Mouse (Mus musculus) heart, embryonic 13.5 days (tissue): ENCODE measurements around the gene Nubp2. TPM values are rescaled to one million over a fixed set of nuclear protein-coding genes. Genes with fewer than 3 reads are reported as not detected.

Experiments
- ATAC-seq: fragments of 200-750 bp; cut with Nextera tagmentation; 2 replicates; pipeline ENCODE4 v1.8.0; 2017; ENCODE audit warnings: moderate TSS enrichment; ENCODE audit not compliant: insufficient number of reproducible peaks, low FRiP score, low TSS enrichment; ENCODE audit errors: extremely low read depth
- H3K27ac ChIP-seq: fragments of 300-500 bp; sonication (generic); replicated peaks from 2 replicates; pipeline ENCODE4 v1.5.1; 2015; ENCODE audit warnings: moderate library complexity, mild to moderate bottlenecking, inconsistent platforms
- H3K27me3 ChIP-seq: fragments of 300-500 bp; sonication (generic); replicated peaks from 2 replicates; pipeline ENCODE4 v1.6.1; 2015; ENCODE audit warnings: mild to moderate bottlenecking, inconsistent platforms
- H3K36me3 ChIP-seq: fragments of 300-500 bp; sonication (generic); 2 replicates; pipeline ENCODE4 v1.6.1; 2015; ENCODE audit warnings: mild to moderate bottlenecking, inconsistent platforms
- H3K4me1 ChIP-seq: fragments of 300-500 bp; sonication (generic); 2 replicates; pipeline ENCODE4 v1.6.1; 2015; ENCODE audit warnings: inconsistent platforms
- H3K4me2 ChIP-seq: fragments of 300-500 bp; sonication (generic); 2 replicates; pipeline ENCODE4 v1.6.1; 2015; ENCODE audit warnings: inconsistent platforms, mild to moderate bottlenecking, moderate library complexity
- H3K4me3 ChIP-seq: fragments of 300-500 bp; sonication (generic); 2 replicates; pipeline ENCODE4 v1.5.1; 2015; ENCODE audit warnings: moderate library complexity, mild to moderate bottlenecking, inconsistent platforms
- H3K9ac ChIP-seq: fragments of 300-500 bp; sonication (generic); 2 replicates; pipeline ENCODE4 v1.6.1; 2015; ENCODE audit warnings: inconsistent platforms, mild to moderate bottlenecking, moderate library complexity
- H3K9me3 ChIP-seq: fragments of 300-500 bp; sonication (generic); 2 replicates; pipeline ENCODE4 v1.6.1; 2016; ENCODE audit warnings: inconsistent platforms
- WGBS: fragments of 180-500 bp; shearing (Covaris S2); methylation state at CpG from one replicate; pipeline ENCODE4 v1.1.7; 2015; ENCODE audit warnings: mixed read lengths; 5-methylcytosine and 5-hydroxymethylcytosine counted together
- polyA plus RNA-seq: library from polyadenylated mRNA; unstranded; fragments of >200 nt; fragmentation: Nextera tagmentation; extraction: Ambion mirVana; gene quantifications from 2 replicates; pipeline ENCODE4 v1.2.1, GENCODE M21; 2015

Gene Nubp2
- polyA plus RNA-seq, 1 experiment from 2014 or later = 36.1 TPM

DNA sequence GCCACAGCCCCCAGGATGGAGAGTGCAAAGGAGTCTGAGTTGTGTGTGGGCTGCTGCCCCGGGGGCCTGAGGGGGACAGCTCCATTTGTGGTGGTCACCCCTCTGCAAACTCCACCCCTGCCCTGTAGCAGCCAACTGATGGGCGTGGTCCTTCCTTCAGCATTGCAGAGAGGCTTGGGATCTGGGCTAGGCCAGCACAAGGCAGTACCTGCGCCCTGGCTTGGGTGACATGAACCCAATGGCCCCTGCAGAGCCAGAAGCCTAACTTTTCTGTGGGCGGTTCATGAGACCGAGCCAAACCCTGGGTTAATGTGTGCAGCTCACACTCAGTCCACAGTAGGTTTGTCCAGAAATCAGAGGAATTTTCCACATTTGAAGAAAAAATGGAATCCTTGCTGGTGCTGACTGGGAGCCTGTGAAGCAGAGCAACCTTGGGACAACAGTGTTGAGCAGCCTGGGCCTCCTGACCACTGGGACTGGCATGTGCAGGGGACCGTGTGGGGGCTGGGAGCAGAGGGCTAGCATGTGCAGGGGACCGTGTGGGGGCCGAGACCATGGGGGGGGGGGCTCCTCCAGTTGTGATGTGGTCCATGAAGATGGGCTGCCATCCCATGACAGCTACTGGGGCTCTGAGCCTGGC is 28.2 kb downstream of the Nubp2 start:
- WGBS = 80% methylated on average over 8 of the region's 8 CpGs
- no peaks in the 10 kb centered on the region for H3K27me3 ChIP-seq

DNA sequence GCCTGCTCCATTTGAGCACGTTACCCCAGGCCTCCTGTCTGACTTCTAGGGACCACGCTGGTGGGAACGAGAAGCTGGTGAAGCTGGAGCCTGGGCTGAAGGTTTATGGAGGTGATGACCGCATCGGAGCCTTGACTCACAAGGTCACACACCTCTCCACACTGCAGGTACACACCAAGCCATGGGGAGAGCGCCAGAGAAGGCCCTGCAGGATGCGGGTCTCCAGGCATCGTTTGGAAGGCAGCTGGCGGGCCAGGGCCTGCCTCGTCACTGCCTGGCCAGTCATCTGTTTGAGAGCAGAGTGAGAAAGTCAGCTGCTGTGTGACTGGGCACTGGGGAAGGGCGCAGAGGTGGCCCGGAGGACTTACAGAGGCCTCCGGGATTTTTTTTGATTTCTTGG is 29.6 kb downstream of the Nubp2 start:
- 88% methylated on average over 13 of the region's 13 CpGs for WGBS
- Histone ChIP-seq H3K9me3 (no peaks in the 10 kb centered on the region), H3K4me2 (no peak overlapping the region), H3K4me1 (peaks cover 2% of the 10 kb centered on the region; the same call in 1 of the 2 replicates), H3K27ac (no peak overlapping the region), H3K27me3 (peaks cover 3% of the 10 kb centered on the region), H3K9ac (no peak overlapping the region), H3K36me3 (peaks cover 48% of the 10 kb centered on the region), H3K4me3 (no peak overlapping the region)
- ATAC-seq = no peak

More for the DNA sequence above, 28.2 kb downstream of the Nubp2 start:
- no peak overlapping the region for H3K9ac ChIP-seq
- H3K4me1 ChIP-seq = no peaks in the 10 kb centered on the region
- H3K9me3 ChIP-seq = no peaks in the 10 kb centered on the region
- no peak overlapping the region for H3K4me3 ChIP-seq
- no peak overlapping the region for H3K27ac ChIP-seq
- H3K4me2 ChIP-seq = no peak overlapping the region
- H3K36me3 ChIP-seq = peaks cover 59% of the 10 kb centered on the region
- ATAC-seq = no peak

DNA sequence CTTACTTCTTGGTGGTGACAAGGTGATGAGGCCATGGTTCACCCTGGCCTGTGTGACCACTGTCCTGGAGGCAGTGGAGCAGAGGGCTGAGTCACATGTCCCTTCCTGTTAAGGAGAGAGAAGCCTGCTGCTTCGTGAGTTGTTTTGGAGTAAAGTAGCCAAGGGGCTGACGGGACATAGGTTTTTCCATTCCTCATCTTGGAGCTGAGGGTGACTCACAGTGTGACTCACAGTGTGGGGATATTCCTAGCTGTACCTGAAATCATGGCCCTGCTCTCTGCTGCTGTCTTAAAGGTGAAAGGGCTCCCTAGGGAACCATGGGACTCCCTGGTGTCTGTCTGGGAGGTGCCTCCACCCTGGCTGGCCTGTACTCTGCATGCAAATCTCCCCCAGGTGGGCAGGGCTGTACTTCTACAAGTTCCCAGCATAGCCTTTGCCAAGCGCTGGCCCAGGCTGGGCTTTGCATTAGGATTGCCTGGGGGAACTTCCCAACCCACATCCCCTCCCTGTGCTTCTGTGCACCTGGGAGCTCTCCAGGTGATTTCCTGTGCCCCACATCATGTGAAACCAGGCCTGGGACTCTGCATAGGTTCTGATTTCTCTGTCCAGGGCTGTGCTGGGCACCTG is 30.2 kb downstream of the Nubp2 start:
- 75% methylated on average over 3 of the region's 3 CpGs for WGBS
- Histone ChIP-seq H3K4me2 (no peak overlapping the region), H3K9ac (no peak overlapping the region), H3K36me3 (peaks cover 42% of the 10 kb centered on the region), H3K9me3 (no peaks in the 10 kb centered on the region), H3K4me3 (no peak overlapping the region), H3K27me3 (peaks cover 9% of the 10 kb centered on the region), H3K27ac (no peak overlapping the region), H3K4me1 (peaks cover 9% of the 10 kb centered on the region)
- ATAC-seq = no peak

DNA sequence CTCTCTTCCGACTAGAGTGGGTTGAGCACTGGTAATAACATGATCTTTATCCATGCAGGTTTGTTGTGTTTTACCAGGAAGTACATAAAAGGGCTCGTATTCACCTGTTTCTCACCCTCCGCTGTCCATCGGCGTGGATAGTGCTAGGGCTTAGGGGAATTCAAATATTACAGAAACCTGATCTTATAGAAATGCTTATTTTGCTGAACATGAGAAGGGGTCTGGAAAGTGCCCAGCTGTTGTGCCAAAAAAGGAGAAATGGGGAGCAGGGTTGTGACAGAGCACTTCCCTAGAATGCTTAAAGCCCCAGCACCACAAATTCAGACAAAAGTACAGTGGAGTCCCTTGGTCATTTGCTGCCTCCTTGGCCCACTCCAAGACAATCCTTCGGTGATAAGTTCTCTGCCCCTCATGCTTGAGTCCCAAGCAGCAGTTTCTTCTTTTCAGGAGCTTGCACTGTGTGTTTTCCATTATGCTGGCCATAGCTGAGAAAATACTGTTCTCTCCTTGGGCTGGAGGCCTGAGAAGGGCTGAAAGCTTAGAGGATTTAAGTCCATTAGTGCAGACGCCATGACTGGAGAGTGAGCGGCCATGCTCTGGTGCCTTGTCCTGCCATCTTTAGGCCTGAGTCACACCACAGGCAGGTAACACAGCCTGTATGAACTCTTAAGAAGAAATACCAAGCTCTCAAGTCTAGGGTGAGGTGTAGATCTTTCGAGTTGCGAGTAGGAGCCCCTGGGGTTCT is 34.6 kb downstream of the Nubp2 start:
- Histone ChIP-seq H3K36me3 (peaks cover 21% of the 10 kb centered on the region), H3K27me3 (peaks cover 9% of the 10 kb centered on the region), H3K27ac (no peak overlapping the region), H3K4me1 (peaks cover 27% of the 10 kb centered on the region), H3K4me3 (peak overlapping the region; percentile 85), H3K9ac (peak overlapping the region; percentile 95), H3K9me3 (no peaks in the 10 kb centered on the region), H3K4me2 (peak overlapping the region; percentile 88)
- 79% methylated on average over 10 of the region's 10 CpGs for WGBS
- no peak for ATAC-seq

DNA sequence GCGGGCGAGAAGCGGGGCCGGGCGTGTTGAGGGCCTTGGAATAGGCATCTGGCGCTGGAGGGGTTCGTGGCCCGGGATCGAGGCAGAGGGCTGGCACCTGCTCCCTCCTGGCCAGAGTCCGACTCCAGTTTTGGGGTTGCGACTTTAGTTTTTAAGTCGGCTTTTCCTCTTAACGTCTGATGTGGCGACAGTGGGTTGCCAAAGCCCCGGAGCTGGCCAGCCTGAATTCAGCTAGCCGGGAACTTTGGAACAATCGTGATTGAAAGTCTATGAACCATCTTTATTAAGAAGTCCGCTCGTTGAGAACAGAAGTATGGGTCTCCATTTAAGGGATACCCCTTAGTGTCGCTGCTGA is 35.4 kb downstream of the Nubp2 start:
- Histone ChIP-seq H3K4me2 (peak overlapping the region; percentile 88), H3K27ac (peak overlapping the region; percentile 98), H3K36me3 (peaks cover 21% of the 10 kb centered on the region), H3K27me3 (peaks cover 12% of the 10 kb centered on the region), H3K9me3 (no peaks in the 10 kb centered on the region), H3K9ac (peak overlapping the region; percentile 95), H3K4me1 (peaks cover 27% of the 10 kb centered on the region), H3K4me3 (peak overlapping the region; percentile 85)
- under 1% methylated on average over 20 of the region's 20 CpGs for whole genome bisulfite sequencing
- ATAC-seq = no peak

DNA sequence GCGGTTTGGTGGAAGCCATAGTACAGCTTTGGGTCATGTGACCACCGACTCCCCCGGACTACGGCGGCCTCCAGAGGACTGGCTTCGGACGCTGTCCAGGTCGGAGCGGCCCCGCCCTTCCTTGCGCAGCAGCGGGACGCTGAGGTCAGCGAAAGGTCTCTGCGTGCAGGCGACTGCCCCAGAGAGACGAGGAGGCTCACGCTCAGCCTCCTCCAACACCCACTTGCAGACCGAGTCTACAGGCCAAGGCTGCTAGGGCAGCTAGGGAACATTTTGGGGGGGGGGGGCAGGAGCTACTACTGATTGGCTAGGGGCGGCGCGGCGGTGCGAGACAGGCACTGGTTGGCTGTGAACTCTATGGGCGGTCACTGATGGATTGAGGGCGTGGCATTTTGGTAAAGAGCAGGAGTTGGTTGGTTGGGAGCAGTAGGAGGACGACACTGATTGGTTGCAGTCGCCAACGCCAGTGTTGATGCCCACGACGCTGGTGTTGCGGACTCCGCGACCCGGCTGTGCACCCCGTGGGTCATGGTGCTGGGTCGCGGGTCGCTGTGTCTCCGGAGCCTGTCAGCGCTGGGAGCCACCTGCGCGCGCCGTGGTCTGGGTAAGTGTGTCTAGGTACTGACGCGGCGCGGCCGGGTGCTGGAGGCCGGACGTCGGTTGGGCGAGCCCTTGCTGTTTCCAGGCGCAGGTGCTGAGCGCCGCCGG is 35.9 kb downstream of the Nubp2 start, which contains the start of gene Fahd1:
Gene Fahd1, minus strand, starts transcription at position 300 of the 708 bp plus-strand sequence.
- peaks cover 14% of the 10 kb centered on the region for H3K27me3 ChIP-seq
- H3K9ac ChIP-seq = peak within 1 kb of the TSS; percentile 95
- H3K4me1 ChIP-seq = peaks cover 29% of the 10 kb centered on the region
- H3K36me3 ChIP-seq = peaks cover 21% of the 10 kb centered on the region
- peak; percentile 96 for ATAC-seq
- under 1% methylated on average over 58 of the region's 58 CpGs for whole genome bisulfite sequencing
- peak within 1 kb of the TSS; percentile 88 for H3K4me2 ChIP-seq
- peak within 1 kb of the TSS; percentile 98 for H3K27ac ChIP-seq
- no peaks in the 10 kb centered on the region for H3K9me3 ChIP-seq
- H3K4me3 ChIP-seq = peak within 1 kb of the TSS; percentile 85

DNA sequence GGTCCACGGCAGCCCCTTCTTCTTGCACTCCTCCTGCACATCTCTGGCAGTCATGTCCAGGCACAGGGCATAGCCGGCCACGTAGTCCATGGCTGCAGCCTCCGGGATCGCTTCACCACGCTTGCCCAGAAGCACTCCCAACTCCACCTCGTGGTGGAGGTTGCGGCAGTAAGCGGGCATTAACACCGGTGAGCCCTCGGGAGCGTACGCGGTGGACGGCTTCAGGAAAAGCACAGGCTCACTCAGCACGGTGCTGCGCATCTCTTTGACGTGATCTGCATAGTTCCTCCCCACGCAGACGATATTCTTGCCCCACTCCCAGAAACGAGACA is 36.5 kb downstream of the Nubp2 start:
- Histone ChIP-seq H3K4me3 (peak overlapping the region; percentile 85), H3K9me3 (no peaks in the 10 kb centered on the region), H3K9ac (peak overlapping the region; percentile 95), H3K36me3 (peaks cover 19% of the 10 kb centered on the region), H3K27me3 (peaks cover 18% of the 10 kb centered on the region), H3K27ac (peak overlapping the region; percentile 98), H3K4me2 (peak overlapping the region; percentile 88), H3K4me1 (peaks cover 33% of the 10 kb centered on the region)
- peak; percentile 39 for ATAC-seq
- WGBS = under 1% methylated on average over 21 of the region's 21 CpGs

DNA sequence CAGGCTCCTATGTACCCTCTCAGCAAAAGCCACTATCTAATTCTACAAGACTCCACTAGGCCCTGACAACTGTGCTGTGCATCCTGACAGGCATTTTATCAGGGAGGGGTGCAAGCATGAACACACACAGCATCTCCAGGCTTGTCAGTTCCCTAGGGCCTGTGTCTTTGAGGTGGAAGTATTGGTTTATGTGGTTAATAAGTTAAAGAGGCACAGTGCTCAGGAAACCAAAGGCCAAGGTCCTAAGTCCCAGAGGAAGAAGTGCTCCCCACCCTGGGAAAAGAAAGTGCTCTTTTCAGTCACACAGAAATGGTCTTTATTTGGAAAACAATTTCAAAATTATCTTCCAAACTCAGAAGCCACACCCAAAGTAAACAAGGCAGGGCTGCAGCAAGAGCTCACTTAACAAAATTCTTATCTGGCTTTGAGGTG is 37.5 kb downstream of the Nubp2 start:
- peak overlapping the region; percentile 88 for H3K4me2 ChIP-seq
- no peaks in the 10 kb centered on the region for H3K9me3 ChIP-seq
- peaks cover 9% of the 10 kb centered on the region for H3K36me3 ChIP-seq
- peaks cover 26% of the 10 kb centered on the region for H3K27me3 ChIP-seq
- no peak for ATAC-seq
- peak overlapping the region; percentile 85 for H3K4me3 ChIP-seq
- H3K4me1 ChIP-seq = peaks cover 38% of the 10 kb centered on the region
- peak overlapping the region; percentile 95 for H3K9ac ChIP-seq
- peak overlapping the region; percentile 98 for H3K27ac ChIP-seq

DNA sequence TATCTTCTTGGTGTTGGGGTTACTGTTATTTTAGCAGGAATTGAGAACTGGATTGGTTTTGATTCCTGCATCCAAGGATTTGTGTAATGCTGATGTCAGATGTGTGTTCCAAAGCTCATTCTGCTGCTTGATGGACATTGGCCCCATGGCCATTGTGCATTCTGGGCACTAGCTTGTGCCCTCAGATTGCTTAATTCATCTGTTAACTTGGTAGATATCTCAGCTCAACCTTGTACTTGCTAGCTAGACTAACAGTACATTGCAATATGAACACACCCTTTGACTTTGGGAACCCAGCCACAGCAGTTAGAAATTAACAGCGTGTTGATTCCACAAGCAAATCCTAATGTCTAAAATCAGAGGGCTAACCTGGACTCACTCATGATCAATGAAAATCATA is 38.8 kb downstream of the Nubp2 start:
- peak overlapping the region; percentile 34 for H3K4me2 ChIP-seq
- 94% methylated on average over 1 of the region's 1 CpGs for WGBS

DNA sequence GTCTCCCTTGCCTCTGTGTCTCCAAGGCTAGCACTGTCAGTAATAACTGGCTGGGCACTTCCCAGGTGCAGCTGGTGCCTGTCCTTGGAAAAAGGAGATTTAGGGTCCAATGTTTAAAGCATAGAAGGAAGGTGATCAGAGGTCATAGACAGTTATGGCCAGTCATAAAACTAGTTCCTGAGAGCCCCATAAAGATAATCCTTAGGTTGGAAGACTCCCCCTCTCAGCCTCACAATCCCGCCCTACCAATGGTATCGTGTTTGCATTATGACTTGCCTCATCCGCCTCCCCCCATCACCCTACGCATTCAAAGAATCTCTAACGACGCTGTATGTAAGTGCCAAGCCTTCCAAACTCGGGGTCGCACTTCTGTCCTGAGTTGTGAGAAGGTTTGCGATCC is 41.6 kb downstream of the Nubp2 start:
- no peak for ATAC-seq
- Histone ChIP-seq H3K4me2 (peak overlapping the region; percentile 52), H3K4me3 (no peak overlapping the region)

More for the DNA sequence above, 38.8 kb downstream of the Nubp2 start:
- H3K27me3 ChIP-seq = peaks cover 37% of the 10 kb centered on the region
- no peak overlapping the region for H3K27ac ChIP-seq
- no peaks in the 10 kb centered on the region for H3K9me3 ChIP-seq
- ATAC-seq = no peak
- H3K36me3 ChIP-seq = no peaks in the 10 kb centered on the region
- peaks cover 38% of the 10 kb centered on the region for H3K4me1 ChIP-seq
- H3K4me3 ChIP-seq = no peak overlapping the region; the same call in 1 of the 2 replicates
- no peak overlapping the region for H3K9ac ChIP-seq

DNA sequence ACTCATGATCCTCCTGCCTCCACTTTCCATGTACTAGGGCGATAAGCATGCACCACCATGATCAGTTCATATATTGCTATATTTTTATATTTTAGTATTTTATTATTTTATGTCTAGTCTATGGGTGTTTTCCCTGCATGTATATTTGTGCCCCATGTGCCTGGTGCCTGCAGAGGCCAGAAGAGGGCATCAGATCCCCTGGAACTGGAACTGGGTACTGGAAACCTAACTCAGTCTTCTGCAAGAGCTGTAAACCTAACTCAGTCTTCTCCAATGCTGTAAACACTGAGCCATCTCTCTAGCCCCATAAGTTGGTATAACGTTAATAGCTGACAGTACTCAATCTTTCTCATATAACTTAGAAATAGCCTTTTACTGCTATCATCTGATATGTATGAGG is 43.5 kb downstream of the Nubp2 start:
- no peak for ATAC-seq
- no peak overlapping the region for H3K27ac ChIP-seq
- H3K4me2 ChIP-seq = no peak overlapping the region
- no peak overlapping the region for H3K9ac ChIP-seq
- H3K4me1 ChIP-seq = peaks cover 15% of the 10 kb centered on the region
- WGBS = 41% methylated on average over 2 of the region's 2 CpGs
- no peaks in the 10 kb centered on the region for H3K36me3 ChIP-seq
- H3K9me3 ChIP-seq = no peaks in the 10 kb centered on the region
- peaks cover 51% of the 10 kb centered on the region for H3K27me3 ChIP-seq
- no peak overlapping the region for H3K4me3 ChIP-seq

More for the DNA sequence above, 41.6 kb downstream of the Nubp2 start:
- no peaks in the 10 kb centered on the region for H3K36me3 ChIP-seq
- peak overlapping the region; percentile 39 for H3K27ac ChIP-seq
- H3K9ac ChIP-seq = peak overlapping the region; percentile 54; the same call in 1 of the 2 replicates
- 38% methylated on average over 9 of the region's 9 CpGs for WGBS
- H3K4me1 ChIP-seq = peaks cover 27% of the 10 kb centered on the region
- H3K27me3 ChIP-seq = peaks cover 45% of the 10 kb centered on the region
- H3K9me3 ChIP-seq = no peaks in the 10 kb centered on the region
